Mouse (Mus musculus) stomach, postnatal 0 days (tissue): Measurements from ENCODE around the gene Zmym6. TPM values are rescaled to one million over a fixed set of nuclear protein-coding genes. Genes with fewer than 3 reads are reported as not detected.

Experiments used
- ATAC-seq: fragments of 200-750 bp; cut with Nextera tagmentation; 2 replicates; pipeline ENCODE4 v1.8.0; 2017; ENCODE audit not compliant: low FRiP score, low TSS enrichment
- DNase-seq: peaks from one replicate; pipeline ENCODE4 v3.0.0-alpha.2; 2016; ENCODE audit warnings: low spot score
- H3K27ac ChIP-seq: fragments of 300-500 bp; sonication (generic); replicated peaks from 2 replicates; pipeline ENCODE4 v1.5.1; 2014; ENCODE audit warnings: mild to moderate bottlenecking, control low read depth
- H3K27me3 ChIP-seq: fragments of 300-500 bp; sonication (generic); 2 replicates; pipeline ENCODE4 v1.6.1; 2014; ENCODE audit warnings: low read length; ENCODE audit not compliant: control insufficient read depth, insufficient read depth
- H3K36me3 ChIP-seq: fragments of 300-500 bp; sonication (generic); 2 replicates; pipeline ENCODE4 v1.6.1; 2014; ENCODE audit warnings: low read length, mixed read lengths; ENCODE audit not compliant: control insufficient read depth, insufficient read depth
- H3K4me1 ChIP-seq: fragments of 300-500 bp; sonication (generic); replicated peaks from 2 replicates; pipeline ENCODE4 v1.6.1; 2014; ENCODE audit warnings: antibody characterized with exemption; ENCODE audit not compliant: control insufficient read depth, insufficient read depth
- H3K4me2 ChIP-seq: fragments of 300-500 bp; sonication (generic); replicated peaks from 2 replicates; pipeline ENCODE4 v1.6.1; 2014; ENCODE audit warnings: low read depth, mild to moderate bottlenecking, control low read depth, moderate library complexity
- H3K4me3 ChIP-seq: fragments of 300-500 bp; sonication (generic); 2 replicates; pipeline ENCODE4 v1.5.1; 2014; ENCODE audit warnings: low read depth, low read length, control low read depth
- H3K9ac ChIP-seq: fragments of 300-500 bp; sonication (generic); 2 replicates; pipeline ENCODE4 v1.6.1; 2014; ENCODE audit warnings: mild to moderate bottlenecking, low read length, control low read depth, mixed read lengths
- H3K9me3 ChIP-seq: fragments of 300-500 bp; sonication (generic); 2 replicates; pipeline ENCODE4 v1.6.1; 2016; ENCODE audit warnings: low read length; ENCODE audit not compliant: control insufficient read depth
- CTCF ChIP-seq: IDR thresholded peaks from 2 replicates; pipeline ENCODE4 v1.5.1; 2016; ENCODE audit warnings: antibody characterized with exemption, low read depth, mild to moderate bottlenecking, moderate library complexity
- EP300 ChIP-seq: optimal IDR thresholded peaks from 2 replicates; pipeline ENCODE3; 2016; ENCODE audit warnings: antibody characterized with exemption
- WGBS: fragments of 180-500 bp; shearing (Covaris S2); extraction: QIAGEN DNeasy Blood & Tissue Kit; methylation state at CpG from one replicate; pipeline ENCODE4 v1.1.7; 2014; 5-methylcytosine and 5-hydroxymethylcytosine counted together
- polyA plus RNA-seq: library from polyadenylated mRNA; unstranded; fragments of >200 nt; fragmentation: Nextera tagmentation; extraction: Ambion mirVana; gene quantifications from 2 replicates; pipeline ENCODE4 v1.2.1, GENCODE M21; 2015

Zmym6 gene
- polyA plus RNA-seq, 1 experiment from 2014 or later: 6.6 TPM

- WGBS: 85% methylated on average over 4 of the region's 4 CpGs
- no peak for DNase-seq
Measured at GRCm38 (mm10) chr4:127043540-127043939, 33.6 kb upstream of the Zmym6 start.

GRCm38 (mm10) chr4:127051121-127051520 is 26.1 kb upstream of the Zmym6 start:
- Histone ChIP-seq H3K9ac (no peak overlapping the region), H3K4me3 (no peak overlapping the region), H3K9me3 (no peaks in the 10 kb centered on the region), H3K4me2 (no peak overlapping the region), H3K36me3 (peaks cover 19% of the 10 kb centered on the region), H3K27ac (no peak overlapping the region), H3K27me3 (no peaks in the 10 kb centered on the region), H3K4me1 (no peaks in the 10 kb centered on the region)
- 80% methylated on average over 8 of the region's 8 CpGs for WGBS
- no peak for TF ChIP-seq EP300
- TF ChIP-seq CTCF: no peak
- no peak for ATAC-seq
- no peak for DNase-seq

More at GRCm38 (mm10) chr4:127043540-127043939, 33.6 kb upstream of the Zmym6 start:
- no peaks in the 10 kb centered on the region for H3K9me3 ChIP-seq
- ATAC-seq: no peak
- no peak overlapping the region for H3K4me2 ChIP-seq
- peaks cover 8% of the 10 kb centered on the region for H3K36me3 ChIP-seq
- no peak overlapping the region for H3K4me3 ChIP-seq
- H3K27ac ChIP-seq: no peak overlapping the region
- no peaks in the 10 kb centered on the region for H3K4me1 ChIP-seq
- H3K27me3 ChIP-seq: no peaks in the 10 kb centered on the region
- no peak overlapping the region for H3K9ac ChIP-seq
- no peak for TF ChIP-seq CTCF
- TF ChIP-seq EP300: no peak

GRCm38 (mm10) chr4:127053071-127053470 is 24.1 kb upstream of the Zmym6 start:
- H3K36me3 ChIP-seq: peaks cover 16% of the 10 kb centered on the region

GRCm38 (mm10) chr4:127054522-127055198 is 22.5 kb upstream of the Zmym6 start:
- H3K4me1 ChIP-seq: no peaks in the 10 kb centered on the region
- TF ChIP-seq EP300 (no peak), CTCF (peak; percentile 51)
- H3K4me3 ChIP-seq: no peak overlapping the region
- no peaks in the 10 kb centered on the region for H3K9me3 ChIP-seq
- H3K9ac ChIP-seq: no peak overlapping the region
- 80% methylated on average over 7 of the region's 7 CpGs for WGBS
- H3K4me2 ChIP-seq: no peak overlapping the region
- DNase-seq (no peak), ATAC-seq (no peak)
- H3K27me3 ChIP-seq: no peaks in the 10 kb centered on the region
- H3K27ac ChIP-seq: no peak overlapping the region
- H3K36me3 ChIP-seq: peaks cover 4% of the 10 kb centered on the region

More at GRCm38 (mm10) chr4:127053071-127053470, 24.1 kb upstream of the Zmym6 start:
- H3K4me1 ChIP-seq: no peaks in the 10 kb centered on the region
- ATAC-seq (no peak), DNase-seq (no peak)
- no peak overlapping the region for H3K4me2 ChIP-seq
- H3K9me3 ChIP-seq: no peaks in the 10 kb centered on the region
- no peak overlapping the region for H3K9ac ChIP-seq
- no peak overlapping the region for H3K27ac ChIP-seq
- no peak for TF ChIP-seq EP300
- no peak for TF ChIP-seq CTCF
- H3K27me3 ChIP-seq: no peaks in the 10 kb centered on the region
- H3K4me3 ChIP-seq: no peak overlapping the region
- 94% methylated on average over 5 of the region's 5 CpGs for WGBS

- no peaks in the 10 kb centered on the region for H3K36me3 ChIP-seq
- no peaks in the 10 kb centered on the region for H3K27me3 ChIP-seq
- ATAC-seq: peak; percentile 93
- H3K4me1 ChIP-seq: 0 out of 2 replicates have a peak, but pooled peaks cover 2% of the 10 kb centered on the region
- peak within 1 kb of the TSS; percentile 69 for H3K4me3 ChIP-seq
- H3K27ac ChIP-seq: no peak within 1 kb of the TSS
- peak; percentile 92 for DNase-seq
- WGBS: under 1% methylated on average over 38 of the region's 38 CpGs
- H3K4me2 ChIP-seq: peak within 1 kb of the TSS; percentile 73
- H3K9ac ChIP-seq: peak within 1 kb of the TSS; percentile 79
- H3K9me3 ChIP-seq: no peaks in the 10 kb centered on the region
- TF ChIP-seq EP300 (no peak), CTCF (no peak)
Measured at GRCm38 (mm10) chr4:127060585-127061290, 16.4 kb upstream of the Zmym6 start, which contains the start of gene Zmym1. Gene Zmym1, minus strand, starts transcription at chr4:127061152.

- no peak for DNase-seq
- no peaks in the 10 kb centered on the region for H3K36me3 ChIP-seq
- no peak overlapping the region for H3K9ac ChIP-seq
- no peak overlapping the region for H3K4me3 ChIP-seq
- TF ChIP-seq CTCF: no peak
- no peak for TF ChIP-seq EP300
- ATAC-seq: no peak
- H3K4me2 ChIP-seq: no peak overlapping the region
- H3K4me1 ChIP-seq: 0 out of 2 replicates have a peak, but pooled peaks cover 2% of the 10 kb centered on the region
- H3K27me3 ChIP-seq: no peaks in the 10 kb centered on the region
- WGBS: 62% methylated on average over 1 of the region's 1 CpGs
- H3K27ac ChIP-seq: no peak overlapping the region
- no peaks in the 10 kb centered on the region for H3K9me3 ChIP-seq
Measured at GRCm38 (mm10) chr4:127064051-127064450, 13.1 kb upstream of the Zmym6 start.
